Mouse (Mus musculus) forebrain, embryonic 12.5 days (tissue): Measurements from ENCODE around the gene Zap70. TPM values are rescaled to one million over a fixed set of nuclear protein-coding genes. Genes with fewer than 3 reads are reported as not detected.

ENCODE experiments used
- ATAC-seq: fragments of 200-750 bp; cut with Nextera tagmentation; 2 replicates; pipeline ENCODE4 v1.8.0; 2017; ENCODE audit warnings: moderate TSS enrichment; ENCODE audit not compliant: low FRiP score
- H3K27ac ChIP-seq: fragments of 300-500 bp; sonication (generic); 2 replicates; pipeline ENCODE4 v1.5.1; 2016; ENCODE audit warnings: mild to moderate bottlenecking
- H3K27me3 ChIP-seq: fragments of 300-500 bp; sonication (generic); 2 replicates; pipeline ENCODE4 v1.6.1; 2016; ENCODE audit warnings: mild to moderate bottlenecking
- H3K36me3 ChIP-seq: fragments of 300-500 bp; sonication (generic); replicated peaks from 2 replicates; pipeline ENCODE4 v1.6.1; 2016; ENCODE audit warnings: mild to moderate bottlenecking
- H3K4me1 ChIP-seq: fragments of 300-500 bp; sonication (generic); 2 replicates; pipeline ENCODE4 v1.6.1; 2016
- H3K4me2 ChIP-seq: fragments of 300-500 bp; sonication (generic); 2 replicates; pipeline ENCODE4 v1.6.1; 2016; ENCODE audit warnings: mild to moderate bottlenecking, moderate library complexity
- H3K4me3 ChIP-seq: fragments of 300-500 bp; sonication (generic); replicated peaks from 2 replicates; pipeline ENCODE4 v1.5.1; 2016; ENCODE audit warnings: mild to moderate bottlenecking
- H3K9ac ChIP-seq: fragments of 300-500 bp; sonication (generic); 2 replicates; pipeline ENCODE4 v1.6.1; 2016; ENCODE audit warnings: mild to moderate bottlenecking
- H3K9me3 ChIP-seq: fragments of 300-500 bp; sonication (generic); 2 replicates; pipeline ENCODE4 v1.6.1; 2016
- WGBS: fragments of 180-500 bp; shearing (Covaris S2); methylation state at CpG from one replicate; pipeline ENCODE4 v1.1.7; 2016; 5-methylcytosine and 5-hydroxymethylcytosine counted together
- polyA plus RNA-seq: library from polyadenylated mRNA; unstranded; fragments of >200 nt; fragmentation: Nextera tagmentation; extraction: Ambion mirVana; gene quantifications from 2 replicates; pipeline ENCODE4 v1.2.1, GENCODE M21; 2016

The Zap70 gene
- polyA plus RNA-seq, 1 experiment from 2014 or later: 0.55 TPM

DNA sequence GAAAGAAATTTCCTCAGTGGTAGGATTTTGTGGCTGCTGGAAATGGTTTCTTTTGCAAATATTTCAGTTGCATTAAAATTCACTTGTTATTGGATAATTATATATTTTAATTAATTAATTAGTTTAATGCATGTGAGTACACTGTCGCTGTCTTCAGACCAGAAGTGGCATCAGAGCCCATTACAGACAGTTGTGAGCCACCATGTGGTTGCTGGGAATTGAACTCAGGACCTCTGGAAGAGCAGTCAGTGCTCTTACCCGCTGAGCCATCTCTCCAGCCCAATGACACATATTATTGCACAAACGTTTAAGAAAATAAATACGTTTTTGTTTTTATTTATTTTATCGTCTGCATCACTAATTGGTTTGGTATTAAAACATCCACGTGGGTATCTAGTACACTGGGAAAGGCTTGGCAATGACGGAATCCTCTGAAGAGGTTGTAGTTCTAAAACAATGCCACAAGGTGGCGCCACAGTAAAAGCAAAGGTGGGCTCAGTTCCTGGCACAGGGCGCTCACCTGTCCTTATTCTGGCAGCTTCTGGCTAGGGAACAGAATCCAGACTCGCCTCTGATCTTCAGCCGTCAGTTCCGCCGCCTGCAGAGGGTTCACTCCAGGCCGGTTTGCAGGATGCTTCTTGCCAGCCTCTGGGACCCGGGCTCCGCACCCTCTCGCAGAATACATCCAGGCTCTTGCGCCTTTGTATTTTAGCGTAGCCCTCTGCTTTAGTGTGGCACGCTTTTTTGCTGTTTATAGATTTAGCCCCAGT is 23.0 kb downstream of the Zap70 start:
- H3K4me2 ChIP-seq: peak overlapping the region; percentile 86
- H3K27ac ChIP-seq: peak overlapping the region; percentile 53; the same call in 1 of the 2 replicates
- no peaks in the 10 kb centered on the region for H3K9me3 ChIP-seq
- 4% methylated on average over 20 of the region's 20 CpGs for WGBS
- H3K4me1 ChIP-seq: peaks cover 12% of the 10 kb centered on the region; the same call in 1 of the 2 replicates
- H3K36me3 ChIP-seq: no peaks in the 10 kb centered on the region
- peak; percentile 88 for ATAC-seq
- H3K27me3 ChIP-seq: no peaks in the 10 kb centered on the region
- H3K4me3 ChIP-seq: peak overlapping the region; percentile 43
- peak overlapping the region; percentile 63 for H3K9ac ChIP-seq

DNA sequence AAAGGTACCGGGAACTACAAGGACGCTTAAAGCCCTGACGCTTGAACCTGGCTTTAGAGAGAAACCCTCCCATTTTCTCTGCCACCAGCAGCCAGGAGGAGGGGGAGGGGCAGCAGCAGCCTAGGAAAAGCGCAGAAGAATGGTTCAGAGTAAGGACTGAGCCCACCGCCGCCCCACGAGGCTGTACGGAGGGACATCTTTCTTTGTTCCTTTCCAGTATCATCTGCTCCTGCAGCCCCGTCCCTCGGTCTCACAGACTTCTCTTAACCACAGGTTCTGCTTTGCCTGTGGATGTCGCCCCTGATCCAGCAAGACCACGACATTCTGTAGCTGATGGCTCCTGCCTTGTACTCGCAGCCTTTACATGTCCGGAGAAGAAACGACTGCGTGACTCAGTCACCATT is 23.6 kb downstream of the Zap70 start:
- Histone ChIP-seq H3K27me3 (no peaks in the 10 kb centered on the region), H3K27ac (no peak overlapping the region)

DNA sequence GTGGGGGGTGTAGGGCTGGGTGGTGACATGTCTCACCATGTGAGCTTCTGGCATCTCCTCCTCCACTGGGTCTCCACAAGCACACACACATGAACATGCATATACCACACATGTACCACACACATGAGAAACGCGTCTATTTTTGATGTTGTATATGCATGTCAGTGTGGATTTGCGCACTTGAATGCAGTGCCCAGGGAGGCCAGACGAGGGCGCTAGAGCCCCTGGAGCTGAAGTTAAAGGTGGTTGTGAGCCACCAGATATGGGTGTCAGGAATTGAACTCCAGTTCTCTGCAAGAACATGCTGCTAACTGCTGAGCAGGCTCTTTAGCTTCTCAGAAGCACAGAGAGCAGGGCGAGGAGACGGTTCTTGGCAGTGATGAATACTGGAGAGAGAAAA is 24.8 kb downstream of the Zap70 start:
- Histone ChIP-seq H3K9me3 (no peaks in the 10 kb centered on the region), H3K4me2 (no peak overlapping the region), H3K4me1 (peaks cover 12% of the 10 kb centered on the region; the same call in 1 of the 2 replicates), H3K4me3 (no peak overlapping the region), H3K27ac (no peak overlapping the region), H3K9ac (no peak overlapping the region), H3K27me3 (no peaks in the 10 kb centered on the region), H3K36me3 (peaks cover 7% of the 10 kb centered on the region)
- no peak for ATAC-seq
- WGBS: 95% methylated on average over 7 of the region's 7 CpGs

More for the DNA sequence above, 23.6 kb downstream of the Zap70 start:
- peak; percentile 60 for ATAC-seq
- Histone ChIP-seq H3K4me1 (peaks cover 12% of the 10 kb centered on the region; the same call in 1 of the 2 replicates), H3K4me3 (peak overlapping the region; percentile 43), H3K9ac (peak overlapping the region; percentile 63), H3K9me3 (no peaks in the 10 kb centered on the region), H3K36me3 (no peaks in the 10 kb centered on the region), H3K4me2 (peak overlapping the region; percentile 86)
- WGBS: 2% methylated on average over 16 of the region's 16 CpGs

- no peak for ATAC-seq
- Histone ChIP-seq H3K4me3 (no peak overlapping the region), H3K4me2 (no peak overlapping the region), H3K9me3 (no peaks in the 10 kb centered on the region), H3K4me1 (peaks cover 12% of the 10 kb centered on the region; the same call in 1 of the 2 replicates), H3K9ac (no peak overlapping the region), H3K27ac (no peak overlapping the region), H3K27me3 (no peaks in the 10 kb centered on the region), H3K36me3 (peaks cover 33% of the 10 kb centered on the region)
- WGBS: 76% methylated on average over 8 of the region's 8 CpGs
These were observed 27.8 kb downstream of the Zap70 start for GRCm38 (mm10) chr1:36789416-36789815.

DNA sequence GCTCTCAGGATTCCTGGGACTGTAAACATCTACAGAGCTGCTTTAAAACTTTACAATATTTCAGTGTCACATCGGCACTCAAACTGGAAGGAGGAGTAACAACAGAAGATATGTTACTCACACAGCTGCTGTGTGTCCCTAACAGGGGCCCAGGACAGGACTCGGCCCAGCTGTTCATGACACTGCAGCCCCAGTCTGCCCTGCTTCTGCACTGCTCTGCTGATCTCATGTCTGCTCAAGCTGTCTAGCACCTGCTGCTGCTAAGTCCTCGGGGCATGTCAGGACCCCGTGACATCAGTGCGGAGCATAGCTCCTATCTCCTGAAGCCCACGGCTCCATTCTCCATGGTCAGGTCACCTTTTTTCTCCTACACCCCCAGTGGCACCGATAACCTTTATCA is 35.1 kb downstream of the Zap70 start:
- no peak for ATAC-seq
- Histone ChIP-seq H3K27me3 (no peaks in the 10 kb centered on the region), H3K4me3 (no peak overlapping the region), H3K9ac (no peak overlapping the region), H3K36me3 (peaks cover 84% of the 10 kb centered on the region), H3K9me3 (no peaks in the 10 kb centered on the region), H3K27ac (no peak overlapping the region), H3K4me2 (no peak overlapping the region), H3K4me1 (no peaks in the 10 kb centered on the region)
- WGBS: 98% methylated on average over 7 of the region's 7 CpGs

- no peak for ATAC-seq
- no peak overlapping the region for H3K4me2 ChIP-seq
- peaks cover 88% of the 10 kb centered on the region for H3K36me3 ChIP-seq
- H3K9ac ChIP-seq: no peak overlapping the region
- H3K27ac ChIP-seq: no peak overlapping the region
- no peaks in the 10 kb centered on the region for H3K4me1 ChIP-seq
- WGBS: 87% methylated on average over 10 of the region's 10 CpGs
- no peaks in the 10 kb centered on the region for H3K27me3 ChIP-seq
- no peak overlapping the region for H3K4me3 ChIP-seq
- no peaks in the 10 kb centered on the region for H3K9me3 ChIP-seq
These were observed 35.9 kb downstream of the Zap70 start for GRCm38 (mm10) chr1:36797481-36797880.

DNA sequence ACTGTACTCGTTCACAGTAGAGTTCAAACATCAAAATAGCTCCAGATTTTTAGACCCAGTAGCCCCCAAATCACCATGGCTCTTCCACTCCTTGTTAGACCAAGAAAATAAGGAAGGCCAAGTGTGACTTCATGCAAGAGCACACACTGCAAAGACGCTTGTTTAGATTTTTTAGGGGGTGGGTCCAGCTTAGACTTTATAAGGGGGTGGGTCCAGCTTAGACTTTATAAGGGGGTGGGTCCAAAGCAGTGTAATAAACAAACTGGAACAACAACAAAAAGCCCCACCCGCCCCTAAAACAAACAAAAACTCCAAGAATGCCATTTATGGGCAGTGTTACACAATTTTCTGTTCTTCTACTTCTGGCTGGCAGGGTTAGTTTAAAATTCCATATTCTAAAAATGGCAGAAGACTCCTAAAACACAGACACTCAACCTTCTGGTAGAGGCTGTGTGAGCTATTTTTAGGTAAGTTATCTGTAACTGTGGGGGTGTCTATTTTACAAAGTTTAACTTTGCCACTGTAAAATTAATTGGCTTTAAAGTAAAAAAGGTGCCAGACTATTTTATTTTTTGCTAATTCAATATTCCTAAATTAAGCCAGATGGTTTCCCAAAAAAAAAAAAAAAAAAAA is 38.9 kb downstream of the Zap70 start:
- H3K9ac ChIP-seq: no peak overlapping the region
- no peaks in the 10 kb centered on the region for H3K9me3 ChIP-seq
- H3K27me3 ChIP-seq: no peaks in the 10 kb centered on the region
- peaks cover 85% of the 10 kb centered on the region for H3K36me3 ChIP-seq
- no peak overlapping the region for H3K4me3 ChIP-seq
- no peak overlapping the region for H3K4me2 ChIP-seq
- no peak for ATAC-seq
- H3K4me1 ChIP-seq: no peaks in the 10 kb centered on the region
- 88% methylated on average over 3 of the region's 3 CpGs for WGBS
- H3K27ac ChIP-seq: no peak overlapping the region

GRCm38 (mm10) chr1:36804259-36804658 is 42.7 kb downstream of the Zap70 start:
- Histone ChIP-seq H3K4me2 (no peak overlapping the region), H3K36me3 (peaks cover 83% of the 10 kb centered on the region), H3K9me3 (no peaks in the 10 kb centered on the region), H3K4me3 (no peak overlapping the region), H3K4me1 (no peaks in the 10 kb centered on the region), H3K27me3 (no peaks in the 10 kb centered on the region), H3K27ac (no peak overlapping the region), H3K9ac (no peak overlapping the region)
- WGBS: 91% methylated on average over 9 of the region's 9 CpGs
- ATAC-seq: no peak

DNA sequence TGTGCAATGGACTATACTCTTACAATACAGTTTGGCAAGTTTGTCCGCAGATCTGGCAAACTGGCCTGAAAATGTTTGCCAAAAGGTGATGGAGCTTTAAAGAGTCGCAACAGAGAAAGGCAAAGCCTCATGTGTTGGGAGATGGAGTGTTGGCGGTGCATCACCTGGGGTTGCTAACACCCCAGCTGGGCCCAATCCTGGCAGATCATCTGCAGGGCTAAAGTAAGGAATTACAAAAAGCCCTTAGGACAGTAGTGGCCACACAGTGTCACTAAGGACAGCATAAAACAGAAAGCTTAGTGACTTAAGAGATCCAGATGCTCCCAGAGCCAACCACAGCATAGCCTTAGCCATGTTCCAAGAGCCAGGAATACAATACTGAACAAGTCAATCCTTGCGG is 43.2 kb downstream of the Zap70 start:
- H3K27ac ChIP-seq: no peak overlapping the region

GRCm38 (mm10) chr1:36806181-36806905 is 44.7 kb downstream of the Zap70 start:
- WGBS: 96% methylated on average over 7 of the region's 7 CpGs
- H3K27ac ChIP-seq: no peak overlapping the region
- no peak overlapping the region for H3K4me2 ChIP-seq
- H3K27me3 ChIP-seq: no peaks in the 10 kb centered on the region
- H3K9me3 ChIP-seq: no peaks in the 10 kb centered on the region
- no peak for ATAC-seq
- H3K36me3 ChIP-seq: peaks cover 93% of the 10 kb centered on the region
- no peak overlapping the region for H3K4me3 ChIP-seq
- no peak overlapping the region for H3K9ac ChIP-seq
- H3K4me1 ChIP-seq: no peaks in the 10 kb centered on the region

More for the DNA sequence above, 43.2 kb downstream of the Zap70 start:
- Histone ChIP-seq H3K36me3 (peaks cover 83% of the 10 kb centered on the region), H3K9ac (no peak overlapping the region), H3K4me1 (no peaks in the 10 kb centered on the region), H3K9me3 (no peaks in the 10 kb centered on the region), H3K27me3 (no peaks in the 10 kb centered on the region), H3K4me2 (no peak overlapping the region), H3K4me3 (no peak overlapping the region)
- WGBS: 96% methylated on average over 4 of the region's 4 CpGs
- ATAC-seq: no peak

DNA sequence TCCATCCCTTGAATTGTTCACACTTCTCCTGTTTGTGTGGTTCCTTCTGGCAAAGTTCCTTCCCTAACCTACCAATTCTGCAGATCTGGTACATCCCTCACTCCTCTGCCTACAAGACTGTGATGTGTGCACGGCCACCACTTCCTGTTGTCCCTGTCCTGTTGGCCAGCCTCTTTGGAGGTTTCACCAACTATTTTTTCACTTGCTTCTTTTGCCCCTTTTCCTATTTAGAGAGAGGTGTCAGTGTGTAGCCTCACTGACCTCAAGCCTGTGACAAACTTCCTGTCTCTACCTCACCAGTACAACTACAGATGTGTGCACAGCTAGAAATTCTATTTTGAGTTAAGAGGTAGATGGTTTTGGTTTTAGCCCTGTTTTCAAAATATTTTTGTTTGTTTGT is 45.5 kb downstream of the Zap70 start:
- no peak overlapping the region for H3K4me3 ChIP-seq
- no peaks in the 10 kb centered on the region for H3K4me1 ChIP-seq
- H3K27me3 ChIP-seq: no peaks in the 10 kb centered on the region
- 90% methylated on average over 1 of the region's 1 CpGs for WGBS
- no peak overlapping the region for H3K9ac ChIP-seq
- H3K4me2 ChIP-seq: no peak overlapping the region
- peaks cover 93% of the 10 kb centered on the region for H3K36me3 ChIP-seq
- ATAC-seq: no peak
- no peaks in the 10 kb centered on the region for H3K9me3 ChIP-seq
- H3K27ac ChIP-seq: no peak overlapping the region

DNA sequence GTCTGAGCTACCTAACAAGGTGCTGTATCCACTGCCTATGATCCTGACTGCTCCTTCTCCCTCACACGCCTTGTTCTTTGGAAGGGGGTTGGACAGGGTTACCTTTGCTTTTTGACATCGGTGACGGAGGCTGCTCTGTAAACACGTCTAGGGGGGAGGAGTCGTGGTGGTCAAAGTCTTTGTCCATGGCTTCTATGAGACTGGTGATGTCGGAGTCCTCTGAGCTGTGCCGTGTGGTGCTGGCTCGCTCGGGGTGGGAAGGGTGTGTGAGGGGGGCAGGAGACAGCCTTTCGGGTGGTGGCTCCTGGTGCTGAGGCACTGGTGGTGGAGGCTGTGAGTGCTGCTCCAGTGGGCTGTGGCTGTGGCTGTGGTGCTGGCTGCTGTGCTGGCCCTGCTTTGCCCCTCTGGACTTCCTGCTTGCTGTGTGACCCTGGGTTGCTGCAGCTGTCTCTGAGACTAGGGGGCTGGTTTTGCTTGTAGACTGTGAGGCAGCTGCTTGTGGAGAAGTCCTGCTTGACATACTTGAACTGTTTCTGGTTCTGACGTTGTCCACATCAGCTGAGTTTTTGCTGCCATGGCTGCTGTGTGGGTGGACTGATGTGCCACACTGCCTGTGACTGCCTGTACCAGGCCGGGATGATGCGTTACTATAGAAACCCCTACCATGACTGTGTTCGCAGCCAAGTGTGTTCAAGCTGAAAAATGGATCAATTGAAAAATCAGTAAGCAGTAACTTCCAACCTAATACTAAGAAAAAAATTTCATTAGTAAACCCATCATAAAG is 46.4 kb downstream of the Zap70 start:
- H3K27me3 ChIP-seq: no peaks in the 10 kb centered on the region
- H3K4me2 ChIP-seq: no peak overlapping the region
- H3K9me3 ChIP-seq: no peaks in the 10 kb centered on the region
- H3K4me3 ChIP-seq: no peak overlapping the region
- no peak for ATAC-seq
- no peaks in the 10 kb centered on the region for H3K4me1 ChIP-seq
- no peak overlapping the region for H3K27ac ChIP-seq
- WGBS: 97% methylated on average over 14 of the region's 14 CpGs
- H3K36me3 ChIP-seq: peaks cover 95% of the 10 kb centered on the region
- no peak overlapping the region for H3K9ac ChIP-seq
